Mouse (Mus musculus) testis, adult 2 months (tissue): ENCODE data around the gene Dchs2. TPM values are rescaled to one million over a fixed set of nuclear protein-coding genes. Genes with fewer than 3 reads are reported as not detected.

Experiments used
- H3K27ac ChIP-seq: fragments of 200-500 bp; 2 replicates; pipeline ENCODE4 v1.5.1; 2012; ENCODE audit warnings: low read depth, low read length; ENCODE audit not compliant: control insufficient read depth, insufficient read depth
- H3K27me3 ChIP-seq: fragments of 200-500 bp; 2 replicates; pipeline ENCODE4 v1.6.1; 2012; ENCODE audit warnings: mild to moderate bottlenecking, low read length, moderate library complexity; ENCODE audit not compliant: control insufficient read depth, insufficient read depth
- H3K36me3 ChIP-seq: fragments of 200-500 bp; 2 replicates; pipeline ENCODE4 v1.6.1; 2012; ENCODE audit warnings: mild to moderate bottlenecking, low read length; ENCODE audit not compliant: control insufficient read depth, insufficient read depth
- H3K4me1 ChIP-seq: fragments of 200-500 bp; 2 replicates; pipeline ENCODE4 v1.6.1; 2012; ENCODE audit warnings: low read length; ENCODE audit not compliant: control insufficient read depth, insufficient read depth
- H3K4me3 ChIP-seq: fragments of 200-500 bp; 2 replicates; pipeline ENCODE4 v1.5.1; 2012; ENCODE audit warnings: low read depth, mild to moderate bottlenecking, low read length, moderate library complexity, mixed read lengths; ENCODE audit not compliant: control insufficient read depth
- CTCF ChIP-seq: fragments of 200-500 bp; IDR thresholded peaks from 2 replicates; pipeline ENCODE4 v1.5.1; 2012; ENCODE audit warnings: low read depth, mild to moderate bottlenecking, inconsistent platforms, low read length, moderate library complexity; ENCODE audit not compliant: control insufficient read depth, insufficient read depth, insufficient replicate concordance
- POLR2A ChIP-seq: fragments of 200-500 bp; IDR thresholded peaks from 2 replicates; pipeline ENCODE4 v1.6.1; 2012; ENCODE audit warnings: low read depth, mild to moderate bottlenecking, inconsistent platforms, low read length, moderate library complexity; ENCODE audit not compliant: control insufficient read depth
- polyA plus RNA-seq: library from polyadenylated mRNA; depleted of rRNA; stranded (reverse); fragments of >200 nt; gene quantifications from 2 replicates; pipeline ENCODE4 v1.2.3, GENCODE M21; 2012

Gene Dchs2
- polyA plus RNA-seq, 1 experiment: 0.01 TPM

- Histone ChIP-seq H3K36me3 (no peaks in the 10 kb centered on the region), H3K4me3 (no peak overlapping the region), H3K27me3 (no peaks in the 10 kb centered on the region), H3K4me1 (no peaks in the 10 kb centered on the region; the same call in 1 of the 2 replicates), H3K27ac (no peak overlapping the region)
- TF ChIP-seq POLR2A: no peak
Measured at GRCm38 (mm10) chr3:83283882-83284281, 156.1 kb downstream of the Dchs2 start.

GRCm38 (mm10) chr3:83286975-83287405 lies 159.2 kb downstream of the Dchs2 start:
- Histone ChIP-seq H3K27me3 (no peaks in the 10 kb centered on the region), H3K4me1 (no peaks in the 10 kb centered on the region; the same call in 1 of the 2 replicates), H3K4me3 (peak overlapping the region; percentile 48), H3K27ac (no peak overlapping the region), H3K36me3 (no peaks in the 10 kb centered on the region)
- TF ChIP-seq CTCF (peak; percentile 31; the same call in 1 of the 2 replicates), POLR2A (no peak)

- no peak for TF ChIP-seq CTCF
- no peak for TF ChIP-seq POLR2A
- no peak overlapping the region for H3K27ac ChIP-seq
- no peaks in the 10 kb centered on the region for H3K36me3 ChIP-seq
- H3K4me1 ChIP-seq: no peaks in the 10 kb centered on the region; the same call in 1 of the 2 replicates
- no peak overlapping the region for H3K4me3 ChIP-seq
- no peaks in the 10 kb centered on the region for H3K27me3 ChIP-seq
Measured at GRCm38 (mm10) chr3:83288118-83288840, 160.5 kb downstream of the Dchs2 start.

GRCm38 (mm10) chr3:83290482-83290881 lies 162.7 kb downstream of the Dchs2 start:
- Histone ChIP-seq H3K27ac (no peak overlapping the region), H3K4me3 (no peak overlapping the region), H3K27me3 (no peaks in the 10 kb centered on the region), H3K4me1 (no peaks in the 10 kb centered on the region; the same call in 1 of the 2 replicates), H3K36me3 (no peaks in the 10 kb centered on the region)
- no peak for TF ChIP-seq POLR2A
- no peak for TF ChIP-seq CTCF

GRCm38 (mm10) chr3:83290953-83291352 lies 163.2 kb downstream of the Dchs2 start:
- TF ChIP-seq CTCF: no peak
- no peak for TF ChIP-seq POLR2A
- Histone ChIP-seq H3K4me1 (no peaks in the 10 kb centered on the region; the same call in 1 of the 2 replicates), H3K4me3 (no peak overlapping the region), H3K27me3 (no peaks in the 10 kb centered on the region), H3K36me3 (no peaks in the 10 kb centered on the region), H3K27ac (no peak overlapping the region)

- no peaks in the 10 kb centered on the region for H3K36me3 ChIP-seq
- no peak overlapping the region for H3K4me3 ChIP-seq
- no peaks in the 10 kb centered on the region for H3K27me3 ChIP-seq
- H3K27ac ChIP-seq: no peak overlapping the region
- peaks cover 2% of the 10 kb centered on the region for H3K4me1 ChIP-seq
- TF ChIP-seq POLR2A (no peak), CTCF (no peak)
Measured at GRCm38 (mm10) chr3:83299783-83300382, 172.1 kb downstream of the Dchs2 start.

GRCm38 (mm10) chr3:83303876-83304275 lies 176.1 kb downstream of the Dchs2 start:
- no peaks in the 10 kb centered on the region for H3K27me3 ChIP-seq
- TF ChIP-seq CTCF (peak; percentile 43; the same call in 1 of the 2 replicates), POLR2A (no peak)
- H3K4me1 ChIP-seq: peaks cover 2% of the 10 kb centered on the region
- H3K4me3 ChIP-seq: no peak overlapping the region
- no peaks in the 10 kb centered on the region for H3K36me3 ChIP-seq
- no peak overlapping the region for H3K27ac ChIP-seq

GRCm38 (mm10) chr3:83345928-83346327 lies 218.2 kb downstream of the Dchs2 start:
- TF ChIP-seq CTCF (no peak), POLR2A (no peak)
- Histone ChIP-seq H3K36me3 (no peaks in the 10 kb centered on the region), H3K27me3 (no peaks in the 10 kb centered on the region), H3K4me1 (no peaks in the 10 kb centered on the region), H3K4me3 (no peak overlapping the region), H3K27ac (no peak overlapping the region)
